Mouse (Mus musculus) splenic B cell, adult 2 months (primary cell): ENCODE data around the gene Cfap206.

Experiments
- DNase-seq: peaks from one replicate; pipeline ENCODE4 v3.0.0-alpha.2; 2011; ENCODE audit warnings: low read depth, low spot score
- H3K27me3 ChIP-seq: 2 replicates; pipeline ENCODE4 v1.6.1; 2012; ENCODE audit warnings: mild to moderate bottlenecking, low read length, moderate library complexity, mixed read lengths; ENCODE audit not compliant: control insufficient read depth, poor library complexity, insufficient read depth, severe bottlenecking
- H3K36me3 ChIP-seq: 2 replicates; pipeline ENCODE4 v1.6.1; 2012; ENCODE audit warnings: mild to moderate bottlenecking, low read length, moderate library complexity, mixed read lengths; ENCODE audit not compliant: control insufficient read depth, poor library complexity, insufficient read depth, severe bottlenecking

Gene Cfap206

DNA sequence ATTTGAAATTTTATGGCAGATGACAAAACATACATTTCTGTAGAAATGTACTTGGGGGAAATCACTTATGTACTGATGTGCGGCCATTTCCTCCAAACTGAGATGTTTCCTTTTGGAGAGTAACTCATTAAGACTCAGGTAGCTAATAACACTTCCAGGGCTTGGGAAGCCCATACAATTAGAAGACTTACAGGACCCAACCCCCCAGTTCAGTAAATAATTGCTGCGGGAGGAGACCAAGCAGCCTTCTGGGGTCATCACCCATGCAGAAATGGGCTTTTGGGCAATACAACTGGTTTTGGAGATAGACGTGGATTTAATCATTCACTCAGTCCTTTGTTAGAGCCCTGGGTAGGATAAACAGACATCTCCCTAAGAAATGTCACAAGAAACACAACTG is 22.8 kb downstream of the Cfap206 start:
- no peaks in the 10 kb centered on the region for H3K27me3 ChIP-seq

DNA sequence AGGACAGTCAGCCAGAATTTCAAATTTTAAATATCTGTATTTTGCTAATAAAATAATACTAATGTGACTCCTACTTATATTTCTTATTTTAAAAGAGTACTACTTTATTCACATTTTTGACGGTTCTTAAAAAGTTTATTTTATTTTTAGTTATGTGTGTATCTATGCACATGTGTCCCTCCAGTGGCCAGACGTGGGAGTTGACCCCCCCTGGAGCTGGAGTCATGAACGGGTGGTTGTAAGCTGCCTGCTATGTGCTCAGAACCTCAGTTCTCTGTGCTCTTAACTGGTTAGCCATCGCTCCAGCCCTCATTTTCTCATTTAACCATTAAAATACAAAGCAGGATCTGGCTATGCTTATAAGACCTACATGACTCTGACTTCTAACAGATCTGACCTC is 27.0 kb downstream of the Cfap206 start:
- DNase-seq = no peak
- no peaks in the 10 kb centered on the region for H3K27me3 ChIP-seq
- H3K36me3 ChIP-seq = no peaks in the 10 kb centered on the region

More for the DNA sequence above, 22.8 kb downstream of the Cfap206 start:
- no peak for DNase-seq
- H3K36me3 ChIP-seq = no peaks in the 10 kb centered on the region

DNA sequence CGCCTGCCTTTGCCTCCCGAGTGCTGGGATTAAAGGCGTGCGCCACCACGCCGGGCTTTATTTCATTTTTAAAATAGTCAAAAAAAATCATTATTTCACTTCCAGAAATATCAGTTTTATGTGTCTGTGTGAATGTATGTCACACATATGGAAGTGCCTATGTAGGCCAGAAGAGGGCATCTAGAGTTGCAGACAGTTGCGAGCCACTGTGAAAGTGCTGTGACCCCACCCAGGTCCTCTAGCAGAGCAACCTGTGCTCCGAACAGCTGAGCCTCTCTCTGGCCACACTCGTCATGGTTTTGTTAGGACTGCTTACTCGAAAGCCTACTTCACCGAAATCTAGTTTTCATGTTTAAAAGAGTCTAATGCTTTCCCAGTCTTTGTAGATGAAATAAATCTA is 27.8 kb downstream of the Cfap206 start:
- no peak for DNase-seq
- no peaks in the 10 kb centered on the region for H3K27me3 ChIP-seq
- no peaks in the 10 kb centered on the region for H3K36me3 ChIP-seq

DNA sequence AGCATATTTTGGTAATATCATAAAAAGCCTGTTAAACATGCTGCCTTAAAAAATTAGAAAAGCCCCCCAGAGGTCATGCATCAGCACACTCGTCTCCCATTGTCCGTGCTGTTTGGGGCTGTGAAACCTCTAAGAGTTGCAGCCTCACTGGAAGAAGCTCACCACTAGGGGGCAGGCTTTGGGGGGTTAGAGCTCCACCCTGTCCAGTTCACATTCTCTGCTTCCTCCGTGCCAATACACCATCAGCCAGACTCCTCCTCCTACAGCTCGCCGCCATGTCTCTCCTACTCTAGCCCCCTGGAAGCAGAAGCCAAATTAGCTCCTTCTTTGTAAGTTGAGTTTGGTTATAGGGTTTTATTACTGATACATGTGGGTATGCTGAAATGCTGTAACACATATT is 28.5 kb downstream of the Cfap206 start:
- peak; percentile 65 for DNase-seq

DNA sequence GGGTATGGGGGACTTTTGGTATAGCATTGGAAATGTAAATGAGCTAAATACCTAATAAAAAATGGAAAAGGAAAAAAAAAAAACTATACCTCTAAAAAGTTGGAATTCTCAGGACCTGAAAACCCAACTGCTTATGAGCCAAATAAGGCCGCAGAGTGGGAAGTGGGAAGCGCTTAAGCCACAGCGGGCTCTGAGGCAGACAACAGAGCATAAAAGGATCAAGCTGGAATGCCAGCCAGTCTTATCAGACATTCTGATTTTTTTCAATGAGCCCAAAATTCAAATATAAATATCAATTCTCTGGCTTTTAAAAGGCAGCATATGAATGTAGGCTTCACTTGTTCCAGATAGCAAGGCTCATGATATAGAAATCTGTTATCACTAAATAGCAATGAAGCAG is 42.0 kb downstream of the Cfap206 start:
- no peak for DNase-seq
- no peaks in the 10 kb centered on the region for H3K27me3 ChIP-seq

More for the DNA sequence above, 28.5 kb downstream of the Cfap206 start:
- Histone ChIP-seq H3K36me3 (no peaks in the 10 kb centered on the region), H3K27me3 (no peaks in the 10 kb centered on the region)

DNA sequence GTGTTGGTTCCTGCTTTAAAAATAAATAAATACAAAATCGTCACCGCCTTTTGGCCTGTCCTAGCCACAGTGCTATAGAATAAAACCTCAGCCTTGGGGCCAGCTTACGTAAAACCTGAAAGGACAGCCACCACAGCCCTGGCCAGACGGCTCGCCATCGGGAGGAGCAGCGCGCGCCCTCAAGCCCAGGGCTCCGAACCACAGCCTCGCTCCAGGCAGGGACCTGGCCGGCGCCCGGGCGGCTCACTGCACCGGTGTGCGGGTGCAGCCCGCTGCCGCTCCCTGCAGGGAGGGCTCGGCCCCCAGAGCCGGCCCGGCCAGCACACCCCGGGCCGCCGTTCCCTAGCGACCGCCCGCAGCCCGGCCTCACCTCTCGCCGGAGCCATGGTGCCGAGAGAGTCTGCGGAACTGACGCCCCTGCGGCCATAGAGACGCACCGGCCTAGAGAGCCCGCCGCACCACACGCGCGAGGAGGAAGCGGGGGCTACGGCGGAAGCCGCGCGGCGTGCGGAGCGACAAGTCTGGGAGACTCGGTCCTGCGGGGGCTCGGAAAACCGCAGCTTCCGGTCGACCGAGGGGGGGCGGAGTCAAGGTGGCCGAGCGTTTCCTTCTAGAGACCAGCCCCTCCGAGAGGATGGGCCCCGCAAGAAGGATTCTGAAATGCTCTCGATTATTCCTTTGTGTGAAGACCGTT is 43.0 kb downstream of the Cfap206 start, which contains the start of gene Slc35a1:
Slc35a1 (minus strand) TSS at position 565 of the 694 bp plus-strand sequence.
- Histone ChIP-seq H3K27me3 (no peaks in the 10 kb centered on the region), H3K36me3 (no peaks in the 10 kb centered on the region)
- peak; percentile 94 for DNase-seq

More for the DNA sequence above, 42.0 kb downstream of the Cfap206 start:
- no peaks in the 10 kb centered on the region for H3K36me3 ChIP-seq

DNA sequence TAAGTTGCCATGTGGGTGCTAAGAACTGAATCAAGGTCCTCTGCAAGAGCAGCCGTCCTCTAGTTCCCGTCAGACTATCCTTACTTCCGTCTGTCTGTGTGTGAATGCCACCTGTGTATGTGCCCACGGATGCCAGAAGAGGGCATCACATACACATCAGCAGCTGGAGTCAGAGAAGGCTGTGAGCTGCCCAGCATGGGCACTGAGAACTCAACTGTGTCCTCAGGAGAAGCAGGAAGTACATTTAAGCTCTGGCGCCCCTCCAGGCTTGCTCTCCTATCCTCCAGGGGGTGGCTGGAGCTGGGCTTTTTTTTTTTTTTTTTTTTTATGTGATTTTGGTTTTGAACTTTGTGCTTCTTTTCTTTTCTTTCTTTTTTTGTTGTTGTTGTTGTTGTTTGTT is 49.5 kb downstream of the Cfap206 start:
- Histone ChIP-seq H3K36me3 (peaks cover 2% of the 10 kb centered on the region; the same call in 1 of the 2 replicates), H3K27me3 (no peaks in the 10 kb centered on the region)
- peak; percentile 13 for DNase-seq

DNA sequence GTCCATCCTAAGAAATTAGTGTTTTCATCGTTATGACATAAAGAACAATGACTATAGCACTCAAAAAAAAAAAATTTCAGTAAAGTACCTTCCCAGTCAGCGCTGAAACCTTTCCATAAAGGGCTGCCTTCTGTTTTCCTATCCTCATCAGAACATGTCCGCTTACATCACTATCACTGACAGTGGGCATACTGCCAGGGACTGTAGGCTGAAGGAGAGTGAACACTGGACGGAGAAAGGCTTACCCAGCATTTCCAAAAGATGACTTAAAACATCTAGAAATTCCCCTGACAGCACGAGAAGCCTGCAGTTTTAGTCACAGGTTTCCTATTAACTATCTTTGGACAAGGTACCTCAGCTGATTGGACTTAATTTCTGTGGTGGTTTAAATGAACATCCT is 56.3 kb downstream of the Cfap206 start:
- H3K27me3 ChIP-seq = no peaks in the 10 kb centered on the region
- no peak for DNase-seq

DNA sequence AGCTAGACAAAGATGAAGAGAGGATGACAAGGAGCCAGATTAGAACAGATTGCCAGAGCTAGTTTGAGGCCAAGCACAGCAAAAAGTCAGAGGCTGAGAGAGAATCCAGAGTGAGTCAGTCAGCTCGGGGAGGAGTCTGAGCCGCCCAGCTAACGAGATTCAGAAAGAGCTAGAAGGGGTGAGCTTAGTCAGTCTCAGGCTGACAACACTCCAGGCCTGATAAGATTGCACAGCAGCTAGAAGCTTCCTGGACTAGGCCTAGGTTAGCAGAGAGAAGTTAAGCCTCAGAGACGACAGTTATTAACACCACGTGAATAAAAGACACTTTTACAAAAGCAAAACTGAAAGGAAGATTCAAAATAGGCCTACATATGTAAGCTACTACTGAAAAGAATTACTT is 62.1 kb downstream of the Cfap206 start:
- Histone ChIP-seq H3K27me3 (no peaks in the 10 kb centered on the region), H3K36me3 (peaks cover 5% of the 10 kb centered on the region; the same call in 1 of the 2 replicates)
- DNase-seq = no peak

More for the DNA sequence above, 56.3 kb downstream of the Cfap206 start:
- peaks cover 2% of the 10 kb centered on the region; the same call in 1 of the 2 replicates for H3K36me3 ChIP-seq

DNA sequence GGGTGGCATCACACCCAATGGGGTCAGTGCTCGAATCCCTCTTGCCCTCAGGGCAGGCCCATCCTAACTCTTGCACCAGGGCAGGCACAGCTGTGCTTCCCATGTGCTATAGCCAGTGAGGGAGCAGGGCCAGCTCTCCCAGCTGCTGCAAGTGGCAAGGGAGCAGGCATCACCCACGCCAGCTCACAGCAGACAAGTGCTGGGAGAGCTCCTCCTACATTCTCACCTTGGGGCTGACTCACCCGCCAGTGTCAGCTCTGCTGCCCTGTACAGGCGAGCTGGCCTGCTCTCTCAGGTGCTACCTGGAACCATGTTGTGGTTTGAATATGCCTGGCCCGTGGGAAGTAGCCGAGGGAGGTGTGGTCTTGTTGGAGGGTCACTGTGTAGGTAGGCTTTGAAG is 68.1 kb downstream of the Cfap206 start:
- H3K27me3 ChIP-seq = no peaks in the 10 kb centered on the region
- peaks cover 4% of the 10 kb centered on the region; the same call in 1 of the 2 replicates for H3K36me3 ChIP-seq
- no peak for DNase-seq

DNA sequence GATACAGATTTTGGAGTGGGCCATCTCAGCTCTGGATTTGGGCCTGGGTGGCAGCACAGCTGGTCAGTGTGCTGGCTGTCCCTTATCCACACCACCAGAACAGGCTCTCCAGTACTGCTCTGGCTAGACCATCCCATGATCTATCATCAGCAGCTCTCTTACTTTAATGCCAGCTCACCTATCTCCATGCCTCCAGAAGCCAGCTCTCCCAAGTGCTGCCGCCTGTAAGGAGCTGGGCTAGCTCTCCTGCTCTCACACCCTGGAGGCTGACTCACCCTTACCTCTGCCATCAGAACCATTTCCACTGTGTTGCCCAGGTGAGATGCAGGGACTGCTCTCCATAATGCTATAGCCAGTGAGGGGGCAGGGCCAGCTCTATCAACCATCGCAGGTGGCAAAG is 68.5 kb downstream of the Cfap206 start:
- DNase-seq = no peak
- Histone ChIP-seq H3K27me3 (no peaks in the 10 kb centered on the region), H3K36me3 (peaks cover 4% of the 10 kb centered on the region; the same call in 1 of the 2 replicates)

DNA sequence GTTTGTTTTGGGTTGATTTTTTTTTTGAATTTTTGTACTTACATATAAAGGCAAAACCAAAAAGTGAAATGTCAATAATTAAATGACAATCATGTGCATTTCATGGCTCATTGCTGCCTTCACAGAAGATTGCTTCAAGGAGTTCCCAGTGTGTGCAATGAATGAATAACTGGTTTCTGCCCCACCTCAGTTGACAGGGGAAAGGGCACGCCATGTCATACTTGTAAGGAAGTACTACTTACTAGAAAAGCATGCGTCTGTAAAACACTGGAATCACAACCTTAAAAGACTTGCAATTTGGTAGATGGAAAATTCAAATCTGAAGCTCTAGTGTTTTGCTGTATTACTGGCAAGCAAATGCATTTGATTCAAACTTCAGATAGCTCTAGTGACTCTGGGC is 71.0 kb downstream of the Cfap206 start:
- H3K36me3 ChIP-seq = peaks cover 4% of the 10 kb centered on the region; the same call in 1 of the 2 replicates
- no peak for DNase-seq
- no peaks in the 10 kb centered on the region for H3K27me3 ChIP-seq

DNA sequence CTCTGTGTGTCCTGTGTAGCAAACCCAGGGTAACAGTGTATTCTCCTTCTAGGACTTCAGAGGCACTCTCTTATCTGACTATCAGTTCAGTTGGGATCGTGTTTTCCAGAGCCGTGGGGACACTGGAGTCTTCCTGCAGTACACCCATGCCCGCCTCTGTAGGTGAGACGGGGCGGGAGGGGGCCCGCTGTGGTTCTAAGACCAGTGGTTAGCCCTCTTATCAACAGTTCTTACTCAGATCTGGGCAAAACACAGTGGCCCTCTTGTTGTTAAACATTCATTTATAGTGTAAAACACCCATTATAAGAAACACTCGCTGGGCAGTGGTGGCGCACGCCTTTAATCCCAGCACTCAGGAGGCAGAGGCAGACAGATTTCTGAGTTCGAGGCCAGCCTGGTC is 73.9 kb downstream of the Cfap206 start:
- DNase-seq = no peak
- Histone ChIP-seq H3K27me3 (no peaks in the 10 kb centered on the region), H3K36me3 (peaks cover 5% of the 10 kb centered on the region; the same call in 1 of the 2 replicates)

DNA sequence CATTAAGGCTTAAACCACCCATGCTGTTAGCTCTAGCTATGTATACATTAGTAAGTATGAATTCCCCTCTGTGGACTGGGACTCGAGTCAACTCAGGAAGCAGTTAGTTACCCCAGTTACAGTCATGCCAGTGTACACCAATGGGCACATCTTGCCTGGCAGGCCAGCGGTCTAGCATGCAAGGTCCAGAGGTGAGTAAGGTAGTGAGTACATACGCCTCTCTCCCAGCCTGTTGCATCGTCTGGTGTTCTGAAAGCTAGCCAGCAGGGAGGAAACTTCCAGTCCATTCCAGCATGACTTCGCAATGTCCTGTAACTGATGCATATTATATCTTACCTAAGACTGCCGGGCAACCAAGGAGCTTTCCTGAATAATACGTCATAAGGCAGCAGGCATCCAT is 76.8 kb downstream of the Cfap206 start:
- Histone ChIP-seq H3K27me3 (no peaks in the 10 kb centered on the region), H3K36me3 (peaks cover 4% of the 10 kb centered on the region; the same call in 1 of the 2 replicates)
- DNase-seq = peak; percentile 18

DNA sequence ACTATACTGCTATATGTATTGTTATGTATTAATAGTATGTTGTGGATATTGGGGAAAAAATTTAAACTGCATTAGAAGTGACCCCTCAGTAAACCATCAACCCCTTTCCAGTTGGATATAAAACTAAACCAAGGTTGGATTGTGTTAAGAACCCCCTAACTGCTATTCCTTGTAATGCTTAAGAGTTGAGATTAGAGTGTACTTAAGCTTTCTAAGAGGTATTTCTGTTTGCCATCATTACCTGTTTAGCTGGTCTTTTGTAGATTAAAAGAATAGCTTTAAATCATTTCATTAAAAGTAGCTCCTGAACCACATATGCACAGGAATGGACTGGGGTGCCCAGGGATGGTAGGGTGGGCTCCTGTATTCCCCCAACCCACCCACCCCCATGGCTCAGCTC is 85.2 kb downstream of the Cfap206 start:
- DNase-seq = no peak
- Histone ChIP-seq H3K27me3 (no peaks in the 10 kb centered on the region), H3K36me3 (0 out of 2 replicates have a peak, but pooled peaks cover 3% of the 10 kb centered on the region)
